Mouse (Mus musculus) hindbrain, postnatal 0 days (tissue): ENCODE measurements around the gene Cox19. TPM values are rescaled to one million over a fixed set of nuclear protein-coding genes. Genes with fewer than 3 reads are reported as not detected.
A peak's percentile ranks its signal among the peaks of the same experiment; 100 is the strongest.
"Not testable (repeated sequence)": the region's sequence is repeated elsewhere in the genome, so short reads cannot be mapped to it uniquely, and the experiment has no call there.

Experiments
- ATAC-seq: fragments of 200-750 bp; cut with Nextera tagmentation; 2 replicates; pipeline ENCODE4 v1.8.0; 2017; ENCODE audit warnings: mild to moderate bottlenecking, moderate TSS enrichment, moderate library complexity
- DNase-seq: peaks from one replicate; pipeline ENCODE4 v3.0.0-alpha.2; 2015; ENCODE audit warnings: low spot score
- H3K27ac ChIP-seq: fragments of 300-500 bp; sonication (generic); 2 replicates; pipeline ENCODE4 v1.5.1; 2014; ENCODE audit warnings: mild to moderate bottlenecking
- H3K27me3 ChIP-seq: fragments of 300-500 bp; sonication (generic); 2 replicates; pipeline ENCODE4 v1.6.1; 2014; ENCODE audit warnings: low read length, mixed read lengths; ENCODE audit not compliant: insufficient read depth
- H3K36me3 ChIP-seq: fragments of 300-500 bp; sonication (generic); 2 replicates; pipeline ENCODE4 v1.6.1; 2014; ENCODE audit warnings: low read length, mixed read lengths; ENCODE audit not compliant: insufficient read depth
- H3K4me1 ChIP-seq: fragments of 300-500 bp; sonication (generic); 2 replicates; pipeline ENCODE4 v1.6.1; 2014; ENCODE audit warnings: antibody characterized with exemption, low read length, mixed read lengths; ENCODE audit not compliant: insufficient read depth
- H3K4me2 ChIP-seq: fragments of 300-500 bp; sonication (generic); 2 replicates; pipeline ENCODE4 v1.6.1; 2014; ENCODE audit warnings: low read depth, mild to moderate bottlenecking, low read length, moderate library complexity, mixed read lengths
- H3K4me3 ChIP-seq: fragments of 300-500 bp; sonication (generic); 2 replicates; pipeline ENCODE4 v1.5.1; 2014; ENCODE audit warnings: low read length
- H3K9ac ChIP-seq: fragments of 300-500 bp; sonication (generic); replicated peaks from 2 replicates; pipeline ENCODE4 v1.6.1; 2014; ENCODE audit warnings: mild to moderate bottlenecking, low read length, moderate library complexity, mixed read lengths
- H3K9me3 ChIP-seq: fragments of 300-500 bp; sonication (generic); 2 replicates; pipeline ENCODE4 v1.6.1; 2016; ENCODE audit warnings: low read length, mixed read lengths
- CTCF ChIP-seq: IDR thresholded peaks from 2 replicates; pipeline ENCODE4 v1.5.1; 2016; ENCODE audit warnings: antibody characterized with exemption, control low read depth, low read depth
- WGBS: fragments of 180-500 bp; shearing (Covaris S2); extraction: QIAGEN DNeasy Blood & Tissue Kit; methylation state at CpG from one replicate; pipeline ENCODE4 v1.1.7; 2014; 5-methylcytosine and 5-hydroxymethylcytosine counted together
- polyA plus RNA-seq: library from polyadenylated mRNA; unstranded; fragments of >200 nt; fragmentation: Nextera tagmentation; extraction: Ambion mirVana; gene quantifications from 2 replicates; pipeline ENCODE4 v1.2.1, GENCODE M21; 2015
- total RNA-seq: library from RNA; depleted of rRNA; stranded (reverse); fragments of >200 nt; gene quantifications from 2 replicates; pipeline ENCODE4 v1.2.3, GENCODE M21; 2014

Cox19 gene
- total and polyA plus RNA-seq, 2 experiments from 2014 or later = 91.0 to 93.7 TPM

DNA sequence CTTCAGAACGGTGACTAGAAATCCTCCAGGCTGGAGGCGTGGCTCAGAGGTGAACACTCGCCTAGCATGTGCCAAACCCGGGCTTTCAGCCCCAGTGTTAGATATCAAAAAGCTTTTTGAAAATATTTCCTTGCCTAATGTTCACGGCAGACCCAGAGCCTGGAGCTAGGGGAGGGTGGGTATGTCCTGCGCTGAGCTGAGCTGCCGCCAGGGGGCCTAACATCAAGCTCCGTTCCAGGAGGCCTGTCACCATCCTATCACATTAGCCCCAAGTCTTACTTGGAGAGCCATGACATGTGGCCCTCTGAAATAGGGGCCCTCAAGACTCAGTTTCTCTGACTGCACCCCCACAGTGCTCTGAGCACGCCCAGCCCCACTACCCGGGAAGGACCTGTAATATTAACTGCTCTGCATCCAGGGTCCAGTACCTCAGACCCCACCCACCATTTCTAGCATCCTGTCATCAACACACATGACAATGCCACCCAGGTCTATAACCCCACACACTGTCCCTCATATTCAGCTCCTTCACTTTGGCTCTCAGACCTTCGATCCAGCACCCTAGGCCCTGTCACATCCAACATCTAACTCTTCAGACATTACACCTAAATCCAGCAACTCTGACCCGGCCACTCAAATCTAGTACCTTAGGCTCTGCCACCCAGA lies 7.1 kb downstream of the Cox19 start:
- ATAC-seq = peak; percentile 73
- WGBS = 6% methylated on average over 12 of the region's 12 CpGs
- Histone ChIP-seq H3K27ac (peak overlapping the region; percentile 81), H3K27me3 (no peaks in the 10 kb centered on the region), H3K4me2 (peak overlapping the region; percentile 82), H3K9ac (peak overlapping the region; percentile 92), H3K4me1 (peaks cover 5% of the 10 kb centered on the region), H3K9me3 (no peaks in the 10 kb centered on the region), H3K36me3 (peaks cover 28% of the 10 kb centered on the region), H3K4me3 (peak overlapping the region; percentile 89)
- peak; percentile 89 for TF ChIP-seq CTCF
- peak; percentile 89 for DNase-seq

DNA sequence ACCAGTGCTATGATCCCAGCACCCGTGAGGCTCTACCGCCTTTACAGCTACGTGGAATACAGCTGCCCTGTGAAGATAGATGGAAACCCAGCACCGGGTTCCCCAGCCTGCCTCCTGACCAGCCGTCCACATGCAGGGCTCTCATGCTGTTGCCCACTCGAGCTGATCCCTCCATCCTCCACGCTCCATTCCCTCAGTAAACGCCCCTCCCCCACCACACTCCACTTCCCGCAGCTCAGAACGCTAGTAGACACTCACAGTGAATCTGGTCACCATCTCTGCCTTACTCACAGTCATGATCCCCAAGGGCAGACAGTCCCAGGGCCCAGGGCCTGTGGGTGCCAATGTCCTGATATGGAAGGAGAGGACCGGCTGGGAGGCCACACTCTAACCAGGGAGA lies 12.3 kb downstream of the Cox19 start:
- H3K27ac ChIP-seq = no peak overlapping the region
- no peak for TF ChIP-seq CTCF
- no peaks in the 10 kb centered on the region for H3K9me3 ChIP-seq
- no peak overlapping the region for H3K4me3 ChIP-seq
- no peak for ATAC-seq
- H3K4me2 ChIP-seq = no peak overlapping the region
- 73% methylated on average over 11 of the region's 11 CpGs for WGBS
- H3K9ac ChIP-seq = no peak overlapping the region
- H3K27me3 ChIP-seq = no peaks in the 10 kb centered on the region
- H3K4me1 ChIP-seq = peaks cover 4% of the 10 kb centered on the region
- H3K36me3 ChIP-seq = peaks cover 51% of the 10 kb centered on the region
- no peak for DNase-seq

DNA sequence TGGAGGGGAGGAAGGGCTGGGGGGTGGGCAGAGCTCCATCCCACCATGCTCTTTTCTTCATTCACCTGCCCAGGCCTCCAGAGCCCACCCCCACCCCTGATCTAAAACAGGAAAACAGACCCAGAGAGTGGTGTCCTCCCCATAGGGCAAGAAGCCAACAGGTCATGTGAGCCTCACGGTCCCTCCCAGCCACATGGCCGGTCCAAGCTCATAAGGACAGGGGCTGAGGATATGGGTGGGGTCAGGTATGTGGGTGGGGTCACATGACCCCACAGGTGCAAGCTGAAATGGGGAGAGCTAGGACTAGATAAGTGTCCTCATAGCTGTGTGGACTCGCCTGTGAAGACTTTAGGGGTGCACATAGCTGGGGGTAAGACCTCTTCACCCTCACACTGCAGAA lies 12.8 kb downstream of the Cox19 start:
- Histone ChIP-seq H3K9ac (no peak overlapping the region), H3K4me3 (no peak overlapping the region), H3K4me1 (no peaks in the 10 kb centered on the region), H3K27me3 (no peaks in the 10 kb centered on the region), H3K36me3 (peaks cover 51% of the 10 kb centered on the region), H3K4me2 (no peak overlapping the region), H3K9me3 (no peaks in the 10 kb centered on the region), H3K27ac (no peak overlapping the region)
- 72% methylated on average over 3 of the region's 3 CpGs for WGBS
- ATAC-seq (no peak), DNase-seq (no peak)
- TF ChIP-seq CTCF = no peak

DNA sequence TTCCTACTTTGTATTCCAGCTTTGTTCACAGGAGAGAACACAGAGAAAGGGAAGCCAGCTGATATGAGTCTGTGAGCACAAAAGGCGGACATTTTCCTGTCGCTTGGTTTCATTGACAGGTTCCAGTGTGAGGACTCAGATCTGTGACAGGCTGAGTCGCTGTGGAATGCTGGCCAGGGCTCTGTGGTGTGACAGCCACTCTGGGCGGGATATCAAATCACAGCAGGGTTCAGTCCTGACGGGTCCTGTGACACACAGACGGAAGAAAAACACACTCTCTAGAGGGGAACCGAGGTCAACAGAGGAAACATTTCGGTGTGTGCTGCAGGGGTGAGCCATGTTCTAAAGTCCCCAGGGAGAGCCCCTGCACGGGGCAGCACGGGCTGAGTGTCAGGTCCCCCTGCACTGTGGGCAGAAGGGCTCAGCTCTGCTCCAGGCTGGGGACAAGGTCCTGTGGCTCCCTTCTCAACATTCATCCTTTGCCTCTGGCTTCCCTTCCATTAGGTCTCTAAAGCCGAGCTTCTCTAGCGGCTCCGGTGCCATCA lies 13.3 kb downstream of the Cox19 start:
- Histone ChIP-seq H3K27ac (no peak overlapping the region), H3K36me3 (peaks cover 51% of the 10 kb centered on the region), H3K9ac (no peak overlapping the region), H3K4me3 (no peak overlapping the region), H3K9me3 (no peaks in the 10 kb centered on the region), H3K4me1 (no peaks in the 10 kb centered on the region), H3K4me2 (no peak overlapping the region), H3K27me3 (no peaks in the 10 kb centered on the region)
- peak; percentile 15 for DNase-seq
- peak; percentile 67; the same call in 1 of the 2 replicates for ATAC-seq
- no peak for TF ChIP-seq CTCF
- WGBS = 62% methylated on average over 13 of the region's 13 CpGs

DNA sequence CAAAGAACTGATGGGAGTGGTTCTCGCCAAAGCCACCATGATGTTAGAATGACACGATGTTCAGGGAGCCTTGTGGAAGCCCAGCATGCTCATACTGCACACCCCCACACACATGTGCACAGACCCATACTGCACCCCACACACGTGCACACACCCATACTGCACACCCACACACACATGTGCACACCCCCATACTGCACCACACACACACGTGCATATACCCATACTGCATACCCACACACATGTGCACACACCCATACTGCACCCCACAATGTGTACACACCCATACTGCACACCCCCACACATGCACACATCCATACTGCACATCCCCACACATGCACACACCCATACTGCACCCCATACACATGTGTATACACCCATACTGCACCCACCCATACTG lies 15.6 kb downstream of the Cox19 start:
- H3K9ac ChIP-seq = no peak overlapping the region
- no peak overlapping the region for H3K4me2 ChIP-seq
- peaks cover 37% of the 10 kb centered on the region for H3K36me3 ChIP-seq
- ATAC-seq (no peak), DNase-seq (no peak)
- H3K27ac ChIP-seq = no peak overlapping the region
- no peak for TF ChIP-seq CTCF
- WGBS = 90% methylated on average over 4 of the region's 4 CpGs
- H3K4me1 ChIP-seq = no peaks in the 10 kb centered on the region
- no peak overlapping the region for H3K4me3 ChIP-seq
- H3K9me3 ChIP-seq = no peaks in the 10 kb centered on the region
- no peaks in the 10 kb centered on the region for H3K27me3 ChIP-seq

DNA sequence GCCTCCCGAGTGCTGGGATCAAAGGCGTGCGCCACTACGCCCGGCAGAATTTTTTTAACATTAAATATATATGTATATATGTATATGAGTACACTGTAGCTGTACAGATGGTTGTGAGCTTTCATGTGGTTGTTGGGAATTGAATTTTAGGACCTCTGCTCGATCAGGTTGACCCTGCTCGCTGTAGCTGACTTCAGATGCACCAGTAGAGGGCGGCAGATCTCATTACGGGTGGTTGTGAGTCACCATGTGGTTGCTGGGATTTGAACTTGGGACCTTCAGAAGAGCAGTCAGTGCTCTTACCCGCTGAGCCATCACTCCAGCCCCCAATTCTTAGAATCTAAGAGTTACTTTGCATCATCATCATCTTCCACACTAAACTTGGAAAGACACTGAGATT lies 16.8 kb downstream of the Cox19 start:
- not testable (repeated sequence) for H3K4me2 ChIP-seq, H3K27me3 ChIP-seq, H3K9ac ChIP-seq, H3K9me3 ChIP-seq, H3K27ac ChIP-seq, H3K4me1 ChIP-seq, H3K4me3 ChIP-seq, DNase-seq, ATAC-seq
- WGBS = 89% methylated on average over 10 of the region's 10 CpGs
- peaks cover 25% of the 10 kb centered on the region; the same call in 1 of the 2 replicates for H3K36me3 ChIP-seq
- TF ChIP-seq CTCF = peak; percentile 25; the same call in 1 of the 2 replicates
